Mouse (Mus musculus) bone marrow macrophage, adult 2 months (primary cell): ENCODE data around the gene Kcmf1.

Experiments
- CTCF ChIP-seq: IDR thresholded peaks from 2 replicates; pipeline ENCODE4 v1.5.1; 2012; ENCODE audit warnings: low read depth, mild to moderate bottlenecking, low read length, moderate library complexity
- POLR2A ChIP-seq: IDR thresholded peaks from 2 replicates; pipeline ENCODE4 v1.6.1; 2012; ENCODE audit warnings: mild to moderate bottlenecking, low read depth, low read length, borderline replicate concordance

- TF ChIP-seq POLR2A (no peak), CTCF (no peak)
These were observed 18.2 kb downstream of the Kcmf1 start for GRCm38 (mm10) chr6:72881619-72881979.
